Mouse (Mus musculus): Measurements from ENCODE around the gene Rftn1. TPM values are rescaled to one million over a fixed set of nuclear protein-coding genes. Genes with fewer than 3 reads are reported as not detected.

The Rftn1 gene
- polyA plus RNA-seq, 1 experiment = 2.8 TPM

DNA sequence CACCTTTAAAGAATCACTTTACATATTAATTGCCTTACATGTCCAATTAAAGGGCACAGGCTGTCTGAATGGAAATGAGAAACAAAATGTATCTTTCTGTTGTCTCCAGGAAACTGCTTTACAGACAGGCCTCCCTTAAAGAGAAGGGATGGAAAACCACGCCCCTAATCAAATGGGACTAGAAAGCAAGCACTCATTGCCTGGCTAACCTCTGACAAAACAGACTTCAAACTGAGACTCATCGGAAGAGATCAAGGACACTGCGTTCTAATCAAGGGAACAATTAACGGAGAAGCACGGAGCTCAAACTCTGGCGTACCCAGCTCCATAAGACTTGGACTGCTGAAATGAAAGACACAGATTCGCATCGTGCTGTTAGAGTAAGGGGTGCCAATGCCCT, 200.9 kb downstream of the Rftn1 start:
- TF ChIP-seq CTCF (IDR thresholded peaks at IDR 0.05; ENCODE audit: control insufficient read depth, insufficient read depth, insufficient replicate concordance, low read depth, low read length) (no peak), POLR2A (IDR thresholded peaks at IDR 0.05; ENCODE audit: control insufficient read depth, low read depth, low read length) (no peak)
- H3K4me3 ChIP-seq (ENCODE audit: control insufficient read depth, low read depth, low read length) = no peak overlapping the region
- no peak overlapping the region for H3K27ac ChIP-seq (ENCODE audit: control insufficient read depth, insufficient read depth, low read depth, low read length)
- no peaks in the 10 kb centered on the region for H3K36me3 ChIP-seq (ENCODE audit: control insufficient read depth, insufficient read depth, low read length)
- H3K27me3 ChIP-seq (ENCODE audit: control insufficient read depth, insufficient read depth, low read length) = no peaks in the 10 kb centered on the region
- no peaks in the 10 kb centered on the region for H3K4me1 ChIP-seq (ENCODE audit: control insufficient read depth, insufficient read depth, low read length)

DNA sequence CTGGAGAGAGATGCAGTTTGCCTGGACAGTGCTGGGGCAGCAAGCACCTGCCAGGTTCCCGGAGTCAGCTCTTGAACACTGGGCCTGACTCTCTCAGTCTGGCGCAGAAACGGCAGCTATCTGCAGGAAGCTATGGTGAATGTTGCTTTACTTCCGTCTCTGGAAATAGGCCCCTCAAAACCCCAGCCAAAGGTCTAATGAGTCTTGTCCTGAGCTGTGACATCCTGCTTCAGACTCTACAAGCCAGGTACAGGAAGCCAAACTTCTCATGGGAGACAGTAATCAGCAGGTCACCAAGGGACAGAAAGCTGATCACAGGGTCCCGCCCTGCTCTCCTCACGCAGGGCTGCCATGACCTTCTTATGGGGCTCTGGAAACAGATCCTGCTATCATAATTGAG, 203.4 kb downstream of the Rftn1 start:
- Histone ChIP-seq H3K36me3 (ENCODE audit: control insufficient read depth, insufficient read depth, low read length) (no peaks in the 10 kb centered on the region), H3K27me3 (ENCODE audit: control insufficient read depth, insufficient read depth, low read length) (no peaks in the 10 kb centered on the region), H3K27ac (ENCODE audit: control insufficient read depth, insufficient read depth, low read depth, low read length) (no peak overlapping the region), H3K4me1 (ENCODE audit: control insufficient read depth, insufficient read depth, low read length) (no peaks in the 10 kb centered on the region), H3K4me3 (ENCODE audit: control insufficient read depth, low read depth, low read length) (no peak overlapping the region)
- TF ChIP-seq CTCF (IDR thresholded peaks at IDR 0.05; ENCODE audit: control insufficient read depth, insufficient read depth, insufficient replicate concordance, low read depth, low read length) = no peak
- TF ChIP-seq POLR2A (IDR thresholded peaks at IDR 0.05; ENCODE audit: control insufficient read depth, low read depth, low read length) = no peak

DNA sequence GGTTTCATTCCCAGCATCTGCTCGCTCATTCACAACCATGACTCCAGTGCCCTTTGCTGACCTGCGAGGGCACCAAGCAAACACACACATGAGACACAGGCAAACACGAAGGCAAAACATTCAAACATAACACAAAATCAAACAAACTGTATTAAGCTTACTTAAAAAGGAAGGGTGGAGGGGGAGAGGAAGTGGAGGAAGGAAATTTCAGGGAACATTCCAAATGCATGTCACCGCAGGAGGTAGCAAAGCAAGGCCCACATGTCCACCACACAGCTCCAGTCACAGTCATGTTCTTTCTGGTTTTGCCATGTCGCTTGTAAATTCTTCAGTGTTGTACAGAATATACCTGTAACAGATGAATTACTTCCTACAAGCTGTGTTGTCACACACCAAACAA, 207.0 kb downstream of the Rftn1 start:
- Histone ChIP-seq H3K36me3 (ENCODE audit: control insufficient read depth, insufficient read depth, low read length) (no peaks in the 10 kb centered on the region), H3K4me3 (ENCODE audit: control insufficient read depth, low read depth, low read length) (no peak overlapping the region), H3K27me3 (ENCODE audit: control insufficient read depth, insufficient read depth, low read length) (no peaks in the 10 kb centered on the region), H3K4me1 (ENCODE audit: control insufficient read depth, insufficient read depth, low read length) (no peaks in the 10 kb centered on the region), H3K27ac (ENCODE audit: control insufficient read depth, insufficient read depth, low read depth, low read length) (no peak overlapping the region)
- no peak for TF ChIP-seq CTCF (IDR thresholded peaks at IDR 0.05; ENCODE audit: control insufficient read depth, insufficient read depth, insufficient replicate concordance, low read depth, low read length)
- no peak for TF ChIP-seq POLR2A (IDR thresholded peaks at IDR 0.05; ENCODE audit: control insufficient read depth, low read depth, low read length)

DNA sequence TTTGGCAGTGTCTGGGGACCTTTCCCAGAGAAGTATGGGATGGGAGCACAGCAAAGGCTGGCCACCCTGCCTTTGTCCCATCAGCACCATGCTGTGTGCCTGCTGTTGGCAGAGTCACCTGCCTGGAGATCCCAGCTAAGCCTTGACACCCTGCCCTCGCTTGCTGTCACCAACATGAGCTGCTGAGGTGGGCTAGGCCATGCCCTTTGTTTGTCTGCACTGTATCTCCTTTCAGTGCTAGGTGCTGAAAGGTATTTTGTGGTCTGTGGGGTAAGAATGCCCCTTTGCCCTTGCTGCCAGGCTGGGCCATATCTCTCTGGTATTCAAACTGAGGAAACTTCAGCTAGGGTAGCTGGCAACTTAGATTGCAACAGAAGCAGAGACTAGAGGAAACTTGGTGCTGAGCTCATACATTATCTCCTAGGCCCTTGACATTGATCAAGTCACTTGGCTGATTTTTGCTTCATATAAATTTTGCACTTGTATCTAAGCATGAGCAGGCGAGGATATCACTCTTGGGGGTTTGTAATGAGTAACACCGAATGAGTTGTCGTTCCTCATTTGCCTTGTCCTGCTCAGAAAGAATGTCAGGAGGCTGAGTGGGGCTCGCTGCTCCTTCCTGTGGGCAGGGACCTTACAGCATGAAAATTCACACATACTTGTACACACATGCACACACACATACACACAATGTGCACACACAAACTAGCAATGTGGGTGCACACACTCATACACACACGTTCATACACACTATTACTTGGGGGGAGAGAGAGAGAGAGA, 207.7 kb downstream of the Rftn1 start:
- H3K4me1 ChIP-seq (ENCODE audit: control insufficient read depth, insufficient read depth, low read length) = no peaks in the 10 kb centered on the region
- TF ChIP-seq POLR2A (IDR thresholded peaks at IDR 0.05; ENCODE audit: control insufficient read depth, low read depth, low read length) = no peak
- TF ChIP-seq CTCF (IDR thresholded peaks at IDR 0.05; ENCODE audit: control insufficient read depth, insufficient read depth, insufficient replicate concordance, low read depth, low read length) = no peak
- H3K27me3 ChIP-seq (ENCODE audit: control insufficient read depth, insufficient read depth, low read length) = no peaks in the 10 kb centered on the region
- no peak overlapping the region for H3K27ac ChIP-seq (ENCODE audit: control insufficient read depth, insufficient read depth, low read depth, low read length)
- H3K36me3 ChIP-seq (ENCODE audit: control insufficient read depth, insufficient read depth, low read length) = no peaks in the 10 kb centered on the region
- H3K4me3 ChIP-seq (ENCODE audit: control insufficient read depth, low read depth, low read length) = no peak overlapping the region

DNA sequence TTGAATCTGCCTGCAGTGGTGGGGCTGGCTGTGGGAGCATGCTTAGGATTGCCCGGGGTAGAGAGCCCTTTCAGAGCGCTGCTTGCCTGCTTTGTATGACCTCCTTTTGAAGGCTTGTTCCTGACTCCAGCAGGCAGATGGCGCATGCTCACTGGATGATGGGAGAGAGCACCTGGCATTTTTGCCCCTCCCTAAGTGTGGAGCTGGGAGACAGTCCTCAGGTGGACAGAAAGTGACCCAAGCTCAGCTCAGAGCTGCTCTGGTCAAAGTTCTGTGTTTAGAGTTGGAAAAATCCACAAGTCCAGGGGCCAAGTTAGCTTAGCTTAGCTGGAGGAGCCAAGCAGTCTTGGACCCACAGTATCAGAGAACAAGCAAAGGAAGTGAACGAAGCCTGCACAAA, 208.9 kb downstream of the Rftn1 start:
- Histone ChIP-seq H3K27ac (ENCODE audit: control insufficient read depth, insufficient read depth, low read depth, low read length) (no peak overlapping the region), H3K4me1 (ENCODE audit: control insufficient read depth, insufficient read depth, low read length) (no peaks in the 10 kb centered on the region), H3K36me3 (ENCODE audit: control insufficient read depth, insufficient read depth, low read length) (no peaks in the 10 kb centered on the region), H3K4me3 (ENCODE audit: control insufficient read depth, low read depth, low read length) (no peak overlapping the region), H3K27me3 (ENCODE audit: control insufficient read depth, insufficient read depth, low read length) (no peaks in the 10 kb centered on the region)
- TF ChIP-seq CTCF (IDR thresholded peaks at IDR 0.05; ENCODE audit: control insufficient read depth, insufficient read depth, insufficient replicate concordance, low read depth, low read length) (no peak), POLR2A (IDR thresholded peaks at IDR 0.05; ENCODE audit: control insufficient read depth, low read depth, low read length) (no peak)

DNA sequence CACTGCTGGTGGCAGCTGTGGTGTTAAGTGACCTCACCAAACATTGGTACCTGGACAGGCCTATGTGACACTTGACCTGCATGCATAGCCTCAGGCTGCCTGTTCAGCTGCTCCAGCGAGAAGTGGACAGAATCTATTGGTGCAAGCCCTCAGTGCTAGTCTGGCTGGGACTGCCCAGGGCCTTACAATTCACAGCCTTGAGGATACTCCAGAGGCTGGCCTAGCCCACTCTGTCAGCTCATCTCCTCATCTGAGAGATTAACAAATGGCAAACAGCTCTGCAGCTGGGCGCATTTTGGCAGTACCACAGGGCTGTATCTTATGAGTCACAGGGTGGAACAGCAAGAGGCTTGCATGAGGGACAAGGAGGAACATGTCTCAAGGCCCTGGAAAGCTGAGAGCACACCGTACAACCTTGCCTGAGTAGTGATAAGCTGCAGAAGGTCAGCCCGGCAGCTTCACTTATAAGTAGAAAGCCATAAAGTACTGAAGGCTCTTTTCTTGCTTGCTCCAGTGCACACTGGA, 210.7 kb downstream of the Rftn1 start:
- TF ChIP-seq POLR2A (IDR thresholded peaks at IDR 0.05; ENCODE audit: control insufficient read depth, low read depth, low read length) (no peak), CTCF (IDR thresholded peaks at IDR 0.05; ENCODE audit: control insufficient read depth, insufficient read depth, insufficient replicate concordance, low read depth, low read length) (no peak)
- H3K27ac ChIP-seq (ENCODE audit: control insufficient read depth, insufficient read depth, low read depth, low read length) = no peak overlapping the region; the same call in 1 of the 2 replicates
- no peaks in the 10 kb centered on the region for H3K4me1 ChIP-seq (ENCODE audit: control insufficient read depth, insufficient read depth, low read length)
- no peak overlapping the region for H3K4me3 ChIP-seq (ENCODE audit: control insufficient read depth, low read depth, low read length)
- H3K36me3 ChIP-seq (ENCODE audit: control insufficient read depth, insufficient read depth, low read length) = no peaks in the 10 kb centered on the region
- no peaks in the 10 kb centered on the region for H3K27me3 ChIP-seq (ENCODE audit: control insufficient read depth, insufficient read depth, low read length)

DNA sequence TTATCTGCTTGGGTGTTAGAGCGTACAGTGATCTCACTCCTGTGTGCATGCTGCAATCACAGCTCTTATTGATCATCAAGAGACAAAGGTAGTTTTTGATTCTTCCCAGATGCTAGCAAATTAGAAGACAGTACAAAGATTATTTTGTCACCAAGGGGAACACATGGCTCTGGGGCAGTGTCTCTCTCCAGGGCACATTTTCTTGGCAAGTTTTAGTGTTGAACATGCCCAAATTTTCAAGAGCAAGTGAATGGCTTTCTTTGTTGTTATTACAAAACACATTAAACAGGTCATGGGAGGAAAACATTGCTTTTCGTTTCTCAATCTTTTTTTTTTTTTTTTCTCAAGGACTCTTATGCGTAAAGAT, 213.1 kb downstream of the Rftn1 start:
- no peaks in the 10 kb centered on the region for H3K27me3 ChIP-seq (ENCODE audit: control insufficient read depth, insufficient read depth, low read length)
- no peak overlapping the region for H3K4me3 ChIP-seq (ENCODE audit: control insufficient read depth, low read depth, low read length)
- H3K27ac ChIP-seq (ENCODE audit: control insufficient read depth, insufficient read depth, low read depth, low read length) = no peak overlapping the region
- H3K4me1 ChIP-seq (ENCODE audit: control insufficient read depth, insufficient read depth, low read length) = no peaks in the 10 kb centered on the region
- no peaks in the 10 kb centered on the region for H3K36me3 ChIP-seq (ENCODE audit: control insufficient read depth, insufficient read depth, low read length)
- TF ChIP-seq CTCF (IDR thresholded peaks at IDR 0.05; ENCODE audit: control insufficient read depth, insufficient read depth, insufficient replicate concordance, low read depth, low read length) = no peak
- TF ChIP-seq POLR2A (IDR thresholded peaks at IDR 0.05; ENCODE audit: control insufficient read depth, low read depth, low read length) = no peak
